Mouse (Mus musculus) right cerebral cortex, adult 18-20 months (tissue): ENCODE data around the gene Cyp3a41b.
"Not testable (repeated sequence)": the region's sequence is repeated elsewhere in the genome, so short reads cannot be mapped to it uniquely, and the experiment has no call there.

Experiments
- DNase-seq: peaks from one replicate; pipeline ENCODE4 v3.0.0; 2022; ENCODE audit warnings: mixed read lengths

Cyp3a41b gene

GRCm38 (mm10) chr5:145584630-145585029, at the start of gene Cyp3a41b:
Gene Cyp3a41b, minus strand, starts transcription at chr5:145584730.
- DNase-seq, result not testable (repeated sequence)

DNA sequence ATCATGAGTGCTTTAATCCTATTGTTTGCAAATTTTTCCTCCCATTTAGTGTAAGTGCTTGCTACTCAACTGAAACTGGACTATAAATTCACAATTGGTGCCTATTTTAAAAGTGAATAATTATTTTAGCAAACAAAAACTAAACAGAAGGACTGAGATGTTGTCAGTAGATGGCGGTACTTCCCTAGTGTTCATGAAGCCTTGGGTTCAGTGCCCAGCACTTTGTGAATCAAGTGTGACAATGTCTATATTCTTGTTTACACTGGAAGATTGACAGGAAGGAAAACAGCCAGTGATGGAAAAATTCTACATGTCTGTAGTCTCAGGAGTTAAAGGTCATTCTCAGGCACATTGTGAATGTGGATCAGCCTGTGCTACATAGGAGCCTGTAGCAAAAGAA, 47.8 kb upstream of the Cyp3a41b start:
- DNase-seq, result not testable (repeated sequence)

DNA sequence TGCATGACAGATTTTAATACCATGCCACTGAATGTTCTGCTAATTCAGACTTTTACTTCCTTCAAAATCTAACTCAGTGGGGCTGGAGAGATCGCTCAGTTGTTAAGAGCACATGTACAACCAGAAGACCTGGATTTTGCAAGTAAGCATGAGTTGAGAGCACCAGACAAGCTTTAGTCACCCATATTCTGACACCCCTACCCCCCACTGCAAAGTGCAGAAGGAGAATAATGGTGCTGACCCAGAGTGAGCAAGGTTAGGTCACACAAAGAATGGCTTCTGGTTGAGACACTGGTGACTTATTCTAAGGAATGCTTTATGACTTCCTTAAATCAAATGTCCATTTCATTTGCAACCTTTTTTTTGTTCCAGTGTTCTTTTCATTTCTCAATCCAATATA, 20.4 kb upstream of the Cyp3a41b start:
- not testable (repeated sequence) for DNase-seq

DNA sequence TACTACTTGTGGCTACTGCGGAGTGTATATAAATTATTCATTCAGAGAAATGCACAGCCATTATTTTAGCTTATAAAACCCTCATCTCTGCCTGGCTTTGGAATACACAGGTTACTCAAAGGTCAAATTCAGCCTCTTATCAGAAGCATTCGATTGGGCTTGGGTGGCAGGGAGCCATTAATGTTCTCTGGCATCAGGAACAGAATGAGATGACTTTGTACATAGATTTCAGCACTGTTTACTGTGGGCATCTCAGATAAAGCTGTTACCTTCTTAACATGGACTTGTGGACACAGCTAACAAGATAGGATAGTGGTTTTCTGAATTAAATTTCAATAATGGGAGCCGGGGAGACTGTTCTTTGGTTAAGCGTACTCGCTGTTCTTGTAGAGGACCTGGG, 13.3 kb upstream of the Cyp3a41b start:
- DNase-seq, result not testable (repeated sequence)

- not testable (repeated sequence) for DNase-seq
Measured at GRCm38 (mm10) chr5:145577321-145577720, 7.2 kb downstream of the Cyp3a41b start.

DNA sequence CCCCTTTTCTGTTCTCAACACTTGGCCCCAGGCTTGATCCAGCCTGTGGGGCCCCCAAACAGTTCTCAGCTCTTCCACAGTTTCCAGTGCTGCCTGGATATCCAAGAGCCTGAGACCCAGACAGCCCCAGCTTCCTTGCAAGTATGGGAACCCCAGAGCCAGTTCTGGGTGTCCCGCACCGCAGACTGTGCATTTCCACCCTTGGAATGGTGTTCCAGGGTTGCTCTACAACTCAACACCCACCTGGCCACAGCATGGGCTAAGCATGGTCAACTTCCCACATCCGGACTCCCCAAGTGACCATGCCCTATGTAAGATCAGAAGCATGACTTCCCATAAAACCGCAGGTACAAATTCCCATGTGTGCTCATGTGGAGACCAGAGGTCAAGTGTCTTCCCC, 8.9 kb downstream of the Cyp3a41b start:
- DNase-seq, result not testable (repeated sequence)

- not testable (repeated sequence) for DNase-seq
Measured at GRCm38 (mm10) chr5:145571922-145572321, 12.6 kb downstream of the Cyp3a41b start.
